Mouse (Mus musculus) forebrain, embryonic 14.5 days (tissue): ENCODE data around the gene Usp50. TPM values are rescaled to one million over a fixed set of nuclear protein-coding genes. Genes with fewer than 3 reads are reported as not detected.

ENCODE experiments used
- ATAC-seq: fragments of 200-750 bp; cut with Nextera tagmentation; 2 replicates; pipeline ENCODE4 v1.8.0; 2017; ENCODE audit warnings: mild to moderate bottlenecking, moderate library complexity
- DNase-seq: peaks from one replicate; pipeline ENCODE4 v3.0.0-alpha.2; 2015; ENCODE audit warnings: low spot score
- H3K27ac ChIP-seq: fragments of 300-500 bp; sonication (generic); 2 replicates; pipeline ENCODE4 v1.5.1; 2014; ENCODE audit warnings: low read depth, mild to moderate bottlenecking, control low read depth, low read length, moderate library complexity
- H3K27me3 ChIP-seq: fragments of 300-500 bp; sonication (generic); replicated peaks from 2 replicates; pipeline ENCODE4 v1.6.1; 2014; ENCODE audit warnings: low read length, control low read depth, mixed read lengths; ENCODE audit not compliant: control insufficient read depth, insufficient read depth
- H3K36me3 ChIP-seq: fragments of 300-500 bp; sonication (generic); 2 replicates; pipeline ENCODE4 v1.6.1; 2014; ENCODE audit warnings: low read length, control low read depth; ENCODE audit not compliant: control insufficient read depth, insufficient read depth
- H3K4me1 ChIP-seq: fragments of 300-500 bp; sonication (generic); 2 replicates; pipeline ENCODE4 v1.6.1; 2014; ENCODE audit warnings: antibody characterized with exemption, low read length, control low read depth; ENCODE audit not compliant: control insufficient read depth, insufficient read depth
- H3K4me2 ChIP-seq: fragments of 300-500 bp; sonication (generic); 2 replicates; pipeline ENCODE4 v1.6.1; 2014; ENCODE audit warnings: mild to moderate bottlenecking, control low read depth, low read length
- H3K4me3 ChIP-seq: fragments of 300-500 bp; sonication (generic); 2 replicates; pipeline ENCODE4 v1.5.1; 2014; ENCODE audit warnings: low read depth, low read length, control low read depth
- H3K9ac ChIP-seq: fragments of 300-500 bp; sonication (generic); 2 replicates; pipeline ENCODE4 v1.6.1; 2014; ENCODE audit warnings: mild to moderate bottlenecking, low read length, control low read depth, moderate library complexity
- H3K9me3 ChIP-seq: fragments of 300-500 bp; sonication (generic); replicated peaks from 2 replicates; pipeline ENCODE4 v1.6.1; 2016; ENCODE audit warnings: low read length, control low read depth, mixed read lengths; ENCODE audit not compliant: control insufficient read depth
- WGBS: fragments of 180-500 bp; shearing (Covaris S2); extraction: QIAGEN DNeasy Blood & Tissue Kit; methylation state at CpG from one replicate; pipeline ENCODE4 v1.1.7; 2014; 5-methylcytosine and 5-hydroxymethylcytosine counted together
- polyA plus RNA-seq: library from polyadenylated mRNA; unstranded; fragments of >200 nt; fragmentation: Nextera tagmentation; extraction: Ambion mirVana; gene quantifications from 2 replicates; pipeline ENCODE4 v1.2.1, GENCODE M21; 2014

Usp50 gene
- polyA plus RNA-seq = 2.2 and 2.3 TPM in 2 replicates

- WGBS = 64% methylated on average over 4 of the region's 4 CpGs
- no peaks in the 10 kb centered on the region for H3K36me3 ChIP-seq
- DNase-seq = no peak
Observed at GRCm38 (mm10) chr2:126783370-126783769, at the start of gene Usp50. Usp50 (minus strand) TSS chr2:126783470.

GRCm38 (mm10) chr2:126817414-126817813 lies 34.1 kb upstream of the Usp50 start:
- H3K4me3 ChIP-seq = no peak overlapping the region
- no peak overlapping the region for H3K27ac ChIP-seq
- ATAC-seq (no peak), DNase-seq (no peak)
- H3K4me1 ChIP-seq = no peaks in the 10 kb centered on the region
- 90% methylated on average over 2 of the region's 2 CpGs for WGBS
- H3K27me3 ChIP-seq = no peaks in the 10 kb centered on the region
- H3K9me3 ChIP-seq = no peaks in the 10 kb centered on the region
- H3K4me2 ChIP-seq = no peak overlapping the region
- no peak overlapping the region for H3K9ac ChIP-seq
- H3K36me3 ChIP-seq = peaks cover 53% of the 10 kb centered on the region

More at GRCm38 (mm10) chr2:126783370-126783769, at the start of gene Usp50:
- no peaks in the 10 kb centered on the region for H3K9me3 ChIP-seq
- no peak for ATAC-seq
- no peak within 1 kb of the TSS for H3K27ac ChIP-seq
- no peaks in the 10 kb centered on the region for H3K4me1 ChIP-seq
- no peak within 1 kb of the TSS for H3K9ac ChIP-seq
- no peaks in the 10 kb centered on the region for H3K27me3 ChIP-seq
- no peak within 1 kb of the TSS for H3K4me3 ChIP-seq
- no peak within 1 kb of the TSS for H3K4me2 ChIP-seq

DNA sequence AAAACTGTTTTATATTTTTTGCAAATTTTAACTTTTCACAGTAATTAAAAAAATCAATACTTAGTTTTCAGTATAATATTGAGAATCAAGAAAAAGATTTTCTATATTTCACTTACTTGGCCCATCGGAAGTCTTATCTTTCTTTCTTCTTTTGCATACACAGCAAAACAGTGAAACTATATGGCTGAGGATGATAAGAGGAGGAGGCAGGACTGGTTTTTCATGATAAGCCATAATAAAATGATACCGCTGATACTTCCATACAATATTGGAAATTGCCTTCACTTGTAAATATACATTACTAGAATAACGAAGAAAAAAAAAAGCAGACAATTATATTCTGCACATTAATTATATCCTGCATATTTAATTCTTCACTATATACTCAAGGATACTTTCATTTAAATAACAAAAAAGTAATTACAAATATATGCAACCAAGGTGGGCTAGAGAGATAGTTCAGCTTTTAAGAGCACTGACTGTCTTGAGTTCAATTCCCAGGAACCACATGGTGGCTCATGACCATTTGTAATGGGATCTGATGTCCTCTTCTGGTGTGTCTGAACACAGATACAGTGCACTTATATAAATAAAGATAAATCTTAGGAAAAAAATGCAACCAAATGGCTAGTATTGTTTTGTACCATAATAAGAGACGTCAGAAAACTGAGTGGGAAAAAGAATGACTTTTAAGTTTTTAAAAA lies 33.5 kb upstream of the Usp50 start:
- no peak for ATAC-seq
- no peaks in the 10 kb centered on the region for H3K9me3 ChIP-seq
- no peak for DNase-seq
- no peak overlapping the region for H3K4me2 ChIP-seq
- no peak overlapping the region for H3K4me3 ChIP-seq
- WGBS = 93% methylated on average over 4 of the region's 4 CpGs
- no peak overlapping the region for H3K27ac ChIP-seq
- no peaks in the 10 kb centered on the region for H3K4me1 ChIP-seq
- H3K36me3 ChIP-seq = peaks cover 56% of the 10 kb centered on the region
- H3K27me3 ChIP-seq = no peaks in the 10 kb centered on the region
- no peak overlapping the region for H3K9ac ChIP-seq

DNA sequence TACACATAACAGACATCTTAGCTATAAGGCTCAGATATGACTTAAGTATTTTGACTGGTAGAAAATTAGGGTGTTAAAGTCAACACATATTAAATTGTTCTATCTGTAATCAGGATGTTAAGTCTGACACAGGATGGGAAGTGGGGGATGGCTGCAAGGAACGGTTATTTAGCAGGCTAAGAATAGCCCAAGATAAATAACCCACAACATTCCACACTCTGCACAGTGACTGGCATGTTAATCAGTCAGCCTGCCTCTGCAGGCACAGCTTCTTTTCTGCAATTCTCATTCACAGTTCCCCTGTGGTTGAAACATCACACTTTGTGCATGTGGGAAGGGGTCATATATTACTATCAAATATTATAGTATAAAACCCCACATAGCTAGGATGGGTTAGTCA lies 32.6 kb upstream of the Usp50 start:
- ATAC-seq = no peak
- H3K9me3 ChIP-seq = no peaks in the 10 kb centered on the region
- H3K9ac ChIP-seq = no peak overlapping the region
- no peak overlapping the region for H3K27ac ChIP-seq
- DNase-seq = no peak
- H3K4me2 ChIP-seq = no peak overlapping the region
- no peaks in the 10 kb centered on the region for H3K4me1 ChIP-seq
- no peak overlapping the region for H3K4me3 ChIP-seq
- no peaks in the 10 kb centered on the region for H3K27me3 ChIP-seq
- 49% methylated on average over 1 of the region's 1 CpGs for WGBS
- H3K36me3 ChIP-seq = peaks cover 57% of the 10 kb centered on the region

DNA sequence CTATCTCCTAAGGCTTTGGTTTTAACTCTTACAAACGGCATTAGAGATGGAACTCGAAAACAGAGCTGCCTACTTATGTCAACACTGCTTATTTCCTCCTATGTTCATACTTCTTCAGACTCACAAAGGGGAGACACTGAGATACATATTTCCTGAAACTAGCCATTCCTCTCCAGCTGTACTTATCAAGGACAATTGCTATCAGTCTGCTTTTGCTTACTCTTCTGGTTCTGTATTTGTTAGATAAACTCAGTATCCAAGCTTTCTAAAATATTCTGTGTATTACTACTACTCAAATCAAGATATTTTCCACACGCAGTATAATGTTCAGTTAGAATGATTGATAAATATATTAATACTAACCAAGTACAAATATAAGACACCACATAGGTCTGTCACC lies 18.7 kb upstream of the Usp50 start:
- H3K4me2 ChIP-seq = no peak overlapping the region
- no peak overlapping the region for H3K4me3 ChIP-seq
- DNase-seq (no peak), ATAC-seq (no peak)
- H3K4me1 ChIP-seq = no peaks in the 10 kb centered on the region
- WGBS = 95% methylated on average over 3 of the region's 3 CpGs
- H3K27me3 ChIP-seq = no peaks in the 10 kb centered on the region
- no peaks in the 10 kb centered on the region for H3K9me3 ChIP-seq
- H3K9ac ChIP-seq = no peak overlapping the region
- no peak overlapping the region for H3K27ac ChIP-seq
- peaks cover 71% of the 10 kb centered on the region for H3K36me3 ChIP-seq

- Histone ChIP-seq H3K9ac (no peak overlapping the region), H3K4me1 (no peaks in the 10 kb centered on the region), H3K27me3 (no peaks in the 10 kb centered on the region), H3K9me3 (no peaks in the 10 kb centered on the region), H3K4me2 (no peak overlapping the region), H3K27ac (no peak overlapping the region), H3K4me3 (no peak overlapping the region), H3K36me3 (peaks cover 70% of the 10 kb centered on the region)
- ATAC-seq (no peak), DNase-seq (peak; percentile 32)
- 81% methylated on average over 5 of the region's 5 CpGs for WGBS
Observed at GRCm38 (mm10) chr2:126798455-126798854, 15.2 kb upstream of the Usp50 start.

GRCm38 (mm10) chr2:126795708-126796107 lies 12.4 kb upstream of the Usp50 start:
- Histone ChIP-seq H3K27me3 (no peaks in the 10 kb centered on the region), H3K27ac (no peak overlapping the region), H3K4me2 (no peak overlapping the region), H3K9ac (no peak overlapping the region), H3K4me3 (no peak overlapping the region), H3K36me3 (peaks cover 75% of the 10 kb centered on the region), H3K4me1 (no peaks in the 10 kb centered on the region), H3K9me3 (no peaks in the 10 kb centered on the region)
- DNase-seq (no peak), ATAC-seq (no peak)
- WGBS = 84% methylated on average over 3 of the region's 3 CpGs

DNA sequence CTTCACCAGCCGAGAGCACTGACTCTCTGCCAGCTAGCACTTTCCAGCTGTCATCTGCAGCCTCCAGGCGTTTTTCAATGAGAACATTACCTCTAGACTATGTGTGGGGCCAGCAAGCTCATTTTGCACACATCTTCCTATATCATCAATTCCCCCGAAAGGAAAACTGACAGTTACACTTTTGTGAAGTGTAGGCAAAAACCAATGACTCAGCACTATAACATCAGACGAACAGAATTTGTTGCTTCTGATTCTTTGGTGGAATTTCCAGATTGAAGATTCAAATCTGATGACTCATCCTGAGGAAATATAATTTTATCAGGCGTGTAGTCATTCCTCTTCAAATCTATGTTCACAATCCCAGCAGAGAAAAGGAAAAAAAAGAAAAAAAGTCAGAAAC lies 9.3 kb upstream of the Usp50 start:
- H3K36me3 ChIP-seq = peaks cover 63% of the 10 kb centered on the region
- H3K4me3 ChIP-seq = no peak overlapping the region
- no peaks in the 10 kb centered on the region for H3K27me3 ChIP-seq
- no peak overlapping the region for H3K4me2 ChIP-seq
- no peaks in the 10 kb centered on the region for H3K4me1 ChIP-seq
- no peak overlapping the region for H3K9ac ChIP-seq
- no peaks in the 10 kb centered on the region for H3K9me3 ChIP-seq
- ATAC-seq = no peak
- DNase-seq = no peak
- 85% methylated on average over 5 of the region's 5 CpGs for WGBS
- H3K27ac ChIP-seq = no peak overlapping the region

- H3K4me2 ChIP-seq = no peak overlapping the region
- H3K4me1 ChIP-seq = no peaks in the 10 kb centered on the region
- peaks cover 27% of the 10 kb centered on the region for H3K36me3 ChIP-seq
- H3K27ac ChIP-seq = no peak overlapping the region
- peak; percentile 10 for DNase-seq
- ATAC-seq = no peak
- H3K9ac ChIP-seq = no peak overlapping the region
- no peaks in the 10 kb centered on the region for H3K9me3 ChIP-seq
- WGBS = 42% methylated on average over 9 of the region's 9 CpGs
- H3K4me3 ChIP-seq = no peak overlapping the region
- no peaks in the 10 kb centered on the region for H3K27me3 ChIP-seq
Observed at GRCm38 (mm10) chr2:126787721-126788342, 4.6 kb upstream of the Usp50 start.
